Mouse (Mus musculus) CH12.LX (cell line): ENCODE measurements around the gene Pex19. TPM values are rescaled to one million over a fixed set of nuclear protein-coding genes. Genes with fewer than 3 reads are reported as not detected.

Source experiments
- DNase-seq: peaks from one replicate; pipeline ENCODE4 v3.0.0-alpha.2; 2013; ENCODE audit errors: extremely low read depth
- H3K27ac ChIP-seq: 2 replicates; pipeline ENCODE4 v1.5.1; 2012; ENCODE audit warnings: low read depth, mild to moderate bottlenecking, control low read depth, moderate library complexity; ENCODE audit not compliant: insufficient read depth
- H3K27me3 ChIP-seq: replicated peaks from 2 replicates; pipeline ENCODE3; 2012; ENCODE audit warnings: inconsistent platforms
- H3K36me3 ChIP-seq, 2 experiments: replicated peaks in 1 of 2; 2 replicates each; pipeline versions ENCODE3 to v1.6.1; 2012; ENCODE audit warnings: inconsistent platforms in 1 of 2, low read length in 1 of 2, mild to moderate bottlenecking in 1 of 2, mixed read lengths in 1 of 2, moderate library complexity in 1 of 2; ENCODE audit not compliant: control insufficient read depth in 1 of 2, insufficient read depth in 1 of 2
- H3K4me1 ChIP-seq, 2 experiments: 2 replicates each; pipeline ENCODE4 v1.6.1; 2012; ENCODE audit warnings: inconsistent platforms in 1 of 2, moderate library complexity in 1 of 2; ENCODE audit not compliant: insufficient read depth in 2 of 2, control insufficient read depth in 1 of 2
- H3K4me2 ChIP-seq: 2 replicates; pipeline ENCODE4 v1.6.1; 2012; ENCODE audit warnings: low read depth, mild to moderate bottlenecking, control low read depth; ENCODE audit not compliant: poor library complexity, insufficient read depth, severe bottlenecking
- H3K4me3 ChIP-seq, 3 experiments: fragments of 150-350 bp in 1 of 3; sonication (generic) in 1 of 3; replicated peaks in 1 of 3; 2 replicates each; pipeline versions ENCODE3 to v1.5.1; 2011 to 2012; ENCODE audit warnings: low read depth in 2 of 3, low read length in 2 of 3, mild to moderate bottlenecking in 2 of 3, moderate library complexity in 2 of 3, control low read depth in 1 of 3, improper control_type of control experiment in 1 of 3, inconsistent platforms in 1 of 3, mixed read lengths in 1 of 3; ENCODE audit not compliant: poor library complexity in 1 of 3
- H3K79me2 ChIP-seq: replicated peaks from 2 replicates; pipeline ENCODE4 v1.6.1; 2012; ENCODE audit warnings: mild to moderate bottlenecking, moderate library complexity; ENCODE audit not compliant: control insufficient read depth, poor library complexity, insufficient read depth, severe bottlenecking; ENCODE audit errors: extremely low read depth
- H3K9ac ChIP-seq: 2 replicates; pipeline ENCODE4 v1.6.1; 2012; ENCODE audit warnings: low read depth, mild to moderate bottlenecking, control low read depth, moderate library complexity; ENCODE audit not compliant: insufficient read depth
- H3K9me3 ChIP-seq: replicated peaks from 2 replicates; pipeline ENCODE3; 2012; ENCODE audit warnings: low read length, inconsistent platforms, mixed read lengths
- CTCF ChIP-seq, 2 experiments: IDR thresholded peaks in 1 of 2; conservative IDR thresholded peaks in 1 of 2; 2 replicates each; pipeline ENCODE4 v1.5.1; 2011 to 2012; ENCODE audit warnings: low read depth in 2 of 2, low read length in 2 of 2, improper control_type of control experiment in 1 of 2, inconsistent platforms in 1 of 2, mild to moderate bottlenecking in 1 of 2, moderate library complexity in 1 of 2
- E2F4 ChIP-seq: IDR thresholded peaks from 2 replicates; pipeline ENCODE4 v1.6.1; 2011; ENCODE audit warnings: low read depth, low read length, improper control_type of control experiment; ENCODE audit not compliant: insufficient replicate concordance
- EP300 ChIP-seq: IDR thresholded peaks from 2 replicates; pipeline ENCODE4 v1.6.1; 2011; ENCODE audit warnings: low read length, improper control_type of control experiment
- GABPA ChIP-seq: IDR thresholded peaks from 2 replicates; pipeline ENCODE4 v1.6.1; 2012; ENCODE audit warnings: low read depth, low read length, improper control_type of control experiment, inconsistent platforms; ENCODE audit not compliant: insufficient replicate concordance
- JUN ChIP-seq: IDR thresholded peaks from 2 replicates; pipeline ENCODE4 v1.6.1; 2011; ENCODE audit warnings: low read depth, mild to moderate bottlenecking, low read length, improper control_type of control experiment, moderate library complexity; ENCODE audit not compliant: insufficient read depth
- MAX ChIP-seq: IDR thresholded peaks from 2 replicates; pipeline ENCODE4 v1.6.1; 2011; ENCODE audit warnings: low read length, improper control_type of control experiment
- MAZ ChIP-seq: IDR thresholded peaks from 2 replicates; pipeline ENCODE4 v1.6.1; 2012; ENCODE audit warnings: low read depth, mild to moderate bottlenecking, inconsistent platforms, low read length, improper control_type of control experiment, moderate library complexity
- MEF2A ChIP-seq: IDR thresholded peaks from 2 replicates; pipeline ENCODE4 v1.6.1; 2014; ENCODE audit warnings: low read depth, mild to moderate bottlenecking, inconsistent platforms, low read length, improper control_type of control experiment, borderline replicate concordance
- MXI1 ChIP-seq: IDR thresholded peaks from 2 replicates; pipeline ENCODE4 v1.6.1; 2011; ENCODE audit warnings: mild to moderate bottlenecking, low read depth, low read length, improper control_type of control experiment
- NELFE ChIP-seq: IDR thresholded peaks from 2 replicates; pipeline ENCODE4 v1.6.1; 2011; ENCODE audit warnings: low read depth, low read length, improper control_type of control experiment
- NRF1 ChIP-seq: IDR thresholded peaks from 2 replicates; pipeline ENCODE4 v1.6.1; 2014; ENCODE audit warnings: low read depth, mild to moderate bottlenecking, inconsistent platforms, low read length, improper control_type of control experiment, moderate library complexity
- POLR2A ChIP-seq: IDR thresholded peaks from 2 replicates; pipeline ENCODE4 v1.6.1; 2011; ENCODE audit warnings: low read depth, mild to moderate bottlenecking, improper control_type of control experiment, low read length
- POLR2AphosphoS2 ChIP-seq: IDR thresholded peaks from 2 replicates; pipeline ENCODE4 v1.6.1; 2011; ENCODE audit warnings: low read depth, low read length, improper control_type of control experiment
- RAD21 ChIP-seq: IDR thresholded peaks from 2 replicates; pipeline ENCODE4 v1.6.1; 2011; ENCODE audit warnings: low read depth, mild to moderate bottlenecking, low read length, improper control_type of control experiment, moderate library complexity
- RCOR1 ChIP-seq: conservative IDR thresholded peaks from 2 replicates; pipeline ENCODE4 v1.6.1; 2012; ENCODE audit warnings: low read depth, mild to moderate bottlenecking, inconsistent platforms, low read length, improper control_type of control experiment
- TCF12 ChIP-seq: IDR thresholded peaks from 2 replicates; pipeline ENCODE4 v1.6.1; 2014; ENCODE audit warnings: low read depth, mild to moderate bottlenecking, inconsistent platforms, low read length, improper control_type of control experiment
- UBTF ChIP-seq: IDR thresholded peaks from 2 replicates; pipeline ENCODE4 v1.6.1; 2012; ENCODE audit warnings: low read depth, mild to moderate bottlenecking, inconsistent platforms, low read length, improper control_type of control experiment, moderate library complexity
- USF1 ChIP-seq: IDR thresholded peaks from 2 replicates; pipeline ENCODE4 v1.6.1; 2014; ENCODE audit warnings: low read depth, mild to moderate bottlenecking, inconsistent platforms, low read length, improper control_type of control experiment
- ZC3H11A ChIP-seq: IDR thresholded peaks from 2 replicates; pipeline ENCODE4 v1.6.1; 2012; ENCODE audit warnings: low read depth, mild to moderate bottlenecking, inconsistent platforms, low read length, improper control_type of control experiment
- ZKSCAN1 ChIP-seq: IDR thresholded peaks from 2 replicates; pipeline ENCODE4 v1.6.1; 2012; ENCODE audit warnings: low read depth, inconsistent platforms, low read length, improper control_type of control experiment, borderline replicate concordance
- ZMIZ1 ChIP-seq: IDR thresholded peaks from 2 replicates; pipeline ENCODE4 v1.6.1; 2012; ENCODE audit warnings: low read depth, mild to moderate bottlenecking, inconsistent platforms, low read length, improper control_type of control experiment
- dilution Hi-C: fragments of 300-500 bp; cut with MboI; formaldehyde crosslinking; loops from 2 replicates; pipeline ENCODE4 v1.14.3; 2020; ENCODE audit warnings: low sequenced_read_pairs; ENCODE audit not compliant: extremely low pct_unique_long_range_greater_than_20kb, extremely low pct_ligation_motif_present
- in situ Hi-C: fragments of 300-500 bp; cut with MboI; formaldehyde crosslinking; loops from 3 replicates; pipeline ENCODE4 v1.14.3; 2019; ENCODE audit warnings: low sequenced_read_pairs, low pct_ligation_motif_present, low pct_unique_long_range_greater_than_20kb, mixed read lengths
- polyA plus RNA-seq: library from polyadenylated mRNA; unstranded; fragments of >175 nt; gene quantifications from 2 replicates; pipeline ENCODE4 v1.2.1, GENCODE M21; 2012; ENCODE audit warnings: low read depth; ENCODE audit not compliant: insufficient read length
- total RNA-seq, 2 experiments: library from RNA; depleted of rRNA; stranded (reverse); fragments of 300-350 nt in 1 of 2; fragments of >200 nt in 1 of 2; gene quantifications; 2 replicates each; pipeline ENCODE4 v1.2.3; 2012 to 2014

Pex19 gene
- total and polyA plus RNA-seq, 3 experiments = 43.5 to 58.2 (median 53.6) TPM

GRCm38 (mm10) chr1:172122671-172123070, 3.9 kb upstream of the Pex19 start:
- Histone ChIP-seq H3K27ac (no peak overlapping the region), H3K4me2 (no peak overlapping the region), H3K9ac (no peak overlapping the region), H3K9me3 (no peaks in the 10 kb centered on the region), H3K4me1 (peaks cover 3 to 10% of the 10 kb centered on the region in 2 experiments), H3K27me3 (no peaks in the 10 kb centered on the region), H3K4me3 (no peak overlapping the region), H3K36me3 (peaks cover 45 to 65% of the 10 kb centered on the region in 2 experiments), H3K79me2 (peaks cover 7% of the 10 kb centered on the region)
- dilution Hi-C loops (no loop called here), in situ Hi-C loops (no loop called here)
- DNase-seq = no peak
- TF ChIP-seq NRF1 (no peak), RAD21 (no peak), E2F4 (no peak), MEF2A (no peak), CTCF (conservative IDR thresholded peaks at IDR 0.05 in 1 of 2, IDR thresholded peaks at IDR 0.05 in 1 of 2; ENCODE audit: low read depth in 2 of 2, low read length in 2 of 2) (no peak), UBTF (no peak), MAZ (no peak), RCOR1 (no peak), ZC3H11A (no peak), TCF12 (no peak)

- H3K4me3 ChIP-seq = no peak overlapping the region
- peaks cover 8% of the 10 kb centered on the region for H3K79me2 ChIP-seq
- H3K9ac ChIP-seq = no peak overlapping the region
- peaks cover 38 to 60% of the 10 kb centered on the region in 2 experiments for H3K36me3 ChIP-seq
- H3K4me1 ChIP-seq = peaks cover 3 to 18% of the 10 kb centered on the region in 2 experiments
- no peak for DNase-seq
- no peaks in the 10 kb centered on the region for H3K9me3 ChIP-seq
- in situ Hi-C loops (no loop called here), dilution Hi-C loops (no loop called here)
- no peaks in the 10 kb centered on the region for H3K27me3 ChIP-seq
- TF ChIP-seq GABPA (no peak), USF1 (no peak), RCOR1 (no peak), E2F4 (no peak), MXI1 (no peak)
- H3K4me2 ChIP-seq = no peak overlapping the region
- H3K27ac ChIP-seq = no peak overlapping the region
These were observed 2.0 kb upstream of the Pex19 start for GRCm38 (mm10) chr1:172124572-172124971.

DNA sequence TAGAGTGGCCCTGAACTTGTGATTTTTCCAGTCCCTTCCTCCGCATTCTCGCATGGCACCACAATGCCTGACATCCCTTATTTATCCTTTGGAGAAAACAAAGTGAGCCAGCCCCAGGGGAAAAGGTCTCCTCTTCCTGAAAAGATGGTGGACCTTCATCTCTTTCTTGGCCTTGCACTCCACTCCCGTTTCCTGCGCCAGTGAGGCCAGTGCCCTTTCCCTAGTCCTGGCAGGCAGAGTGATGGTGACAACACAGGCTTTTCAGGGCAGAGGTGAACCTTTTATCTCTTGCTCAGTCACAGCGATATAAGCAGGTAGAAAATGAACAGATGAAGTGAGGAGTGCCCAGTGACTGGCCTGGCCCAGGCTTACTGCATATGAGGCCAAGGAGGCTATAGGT, 932 bp downstream of the Pex19 start:
- H3K9ac ChIP-seq = peak overlapping the region; percentile 95
- H3K9me3 ChIP-seq = no peaks in the 10 kb centered on the region
- peaks cover 35 to 54% of the 10 kb centered on the region in 2 experiments for H3K36me3 ChIP-seq
- no peak overlapping the region for H3K27ac ChIP-seq
- no peak for DNase-seq
- peak overlapping the region; percentile 35 for H3K4me2 ChIP-seq
- dilution Hi-C loops = no loop called here
- H3K79me2 ChIP-seq = peaks cover 8% of the 10 kb centered on the region
- peaks cover 3 to 18% of the 10 kb centered on the region in 2 experiments for H3K4me1 ChIP-seq
- H3K4me3 ChIP-seq = peak overlapping the region; percentile 91 to 93 (median 92)
- TF ChIP-seq RCOR1 = no peak
- TF ChIP-seq EP300 = no peak
- TF ChIP-seq ZMIZ1 = no peak
- no peak for TF ChIP-seq POLR2A
- no peak for TF ChIP-seq MEF2A
- no peak for TF ChIP-seq ZKSCAN1
- no peak for TF ChIP-seq POLR2AphosphoS2
- no peak for TF ChIP-seq JUN
- TF ChIP-seq UBTF = no peak
- no peak for TF ChIP-seq NELFE
- TF ChIP-seq MAX = no peak
- no peak for TF ChIP-seq TCF12
- TF ChIP-seq NRF1 = no peak
- TF ChIP-seq, all 38 proteins: peak for 0
- in situ Hi-C loops = no loop called here
- H3K27me3 ChIP-seq = no peaks in the 10 kb centered on the region
